Mouse (Mus musculus) MEL (cell line): Measurements from ENCODE around the gene Klf13. TPM values are rescaled to one million over a fixed set of nuclear protein-coding genes. Genes with fewer than 3 reads are reported as not detected.

Source experiments
- DNase-seq: peaks from one replicate; pipeline ENCODE4 v3.0.0; 2011; ENCODE audit warnings: low read depth, low spot score
- H3K27ac ChIP-seq: 2 replicates; pipeline ENCODE4 v1.5.1; 2012; ENCODE audit warnings: low read depth, mild to moderate bottlenecking, control low read depth, low read length, moderate library complexity; ENCODE audit not compliant: control insufficient read depth
- H3K27me3 ChIP-seq, 2 experiments: fragments of 150-350 bp in 1 of 2; sonication (generic) in 1 of 2; 2 replicates each; pipeline ENCODE4 v1.6.1; 2012; ENCODE audit warnings: low read length in 2 of 2, mild to moderate bottlenecking in 2 of 2, improper control_type of control experiment in 1 of 2, moderate library complexity in 1 of 2; ENCODE audit not compliant: insufficient read depth in 2 of 2, control insufficient read depth in 1 of 2
- H3K36me3 ChIP-seq, 2 experiments: 2 replicates each; pipeline ENCODE4 v1.6.1; 2012 to 2014; ENCODE audit warnings: low read length in 2 of 2, improper control_type of control experiment in 1 of 2, inconsistent platforms in 1 of 2, mild to moderate bottlenecking in 1 of 2; ENCODE audit not compliant: insufficient read depth in 2 of 2, control insufficient read depth in 1 of 2
- H3K4me1 ChIP-seq, 2 experiments: fragments of 150-350 bp in 1 of 2; sonication (generic) in 1 of 2; 2 replicates each; pipeline ENCODE4 v1.6.1; 2012; ENCODE audit warnings: low read length in 2 of 2, improper control_type of control experiment in 1 of 2, mild to moderate bottlenecking in 1 of 2; ENCODE audit not compliant: insufficient read depth in 2 of 2, control insufficient read depth in 1 of 2
- H3K4me3 ChIP-seq, 2 experiments: fragments of 150-350 bp in 1 of 2; sonication (generic) in 1 of 2; 2 replicates each; pipeline ENCODE4 v1.5.1; 2012; ENCODE audit warnings: low read depth in 2 of 2, low read length in 2 of 2, mild to moderate bottlenecking in 2 of 2, moderate library complexity in 2 of 2, control low read depth in 1 of 2, improper control_type of control experiment in 1 of 2; ENCODE audit not compliant: control insufficient read depth in 1 of 2, insufficient read depth in 1 of 2
- H3K79me2 ChIP-seq: 2 replicates; pipeline ENCODE4 v1.6.1; 2012; ENCODE audit warnings: mild to moderate bottlenecking, low read length, moderate library complexity; ENCODE audit not compliant: control insufficient read depth, poor library complexity, insufficient read depth
- H3K9ac ChIP-seq: 2 replicates; pipeline ENCODE4 v1.6.1; 2012; ENCODE audit warnings: low read depth, mild to moderate bottlenecking, control low read depth, low read length, moderate library complexity; ENCODE audit not compliant: control insufficient read depth, poor library complexity, severe bottlenecking
- H3K9me3 ChIP-seq: fragments of 150-350 bp; sonication (generic); replicated peaks from 2 replicates; pipeline ENCODE4 v1.6.1; 2012; ENCODE audit warnings: mild to moderate bottlenecking, low read length, improper control_type of control experiment, moderate library complexity; ENCODE audit not compliant: insufficient read depth
- BHLHE40 ChIP-seq: IDR thresholded peaks from 2 replicates; pipeline ENCODE4 v1.6.1; 2012; ENCODE audit warnings: low read depth, mild to moderate bottlenecking, inconsistent platforms, low read length, improper control_type of control experiment, borderline replicate concordance
- CHD1 ChIP-seq: IDR thresholded peaks from 2 replicates; pipeline ENCODE4 v1.6.1; 2012; ENCODE audit warnings: low read depth, mild to moderate bottlenecking, inconsistent platforms, low read length, improper control_type of control experiment
- CHD2 ChIP-seq: IDR thresholded peaks from 2 replicates; pipeline ENCODE4 v1.6.1; 2011; ENCODE audit warnings: low read length, improper control_type of control experiment
- CTCF ChIP-seq, 3 experiments: IDR thresholded peaks in 2 of 3; conservative IDR thresholded peaks in 1 of 3; 2 replicates each; pipeline ENCODE4 v1.5.1; 2011 to 2012; ENCODE audit warnings: low read length in 3 of 3, low read depth in 2 of 3, mild to moderate bottlenecking in 2 of 3, improper control_type of control experiment in 1 of 3, inconsistent platforms in 1 of 3, mixed read lengths in 1 of 3, moderate library complexity in 1 of 3; ENCODE audit not compliant: control insufficient read depth in 1 of 3, insufficient read depth in 1 of 3, poor library complexity in 1 of 3, severe bottlenecking in 1 of 3
- E2F4 ChIP-seq: IDR thresholded peaks from 2 replicates; pipeline ENCODE4 v1.6.1; 2011; ENCODE audit warnings: low read depth, low read length, improper control_type of control experiment, borderline replicate concordance
- EP300 ChIP-seq, 2 experiments: IDR thresholded peaks; 2 replicates each; pipeline ENCODE4 v1.6.1; 2011; ENCODE audit warnings: improper control_type of control experiment in 2 of 2, low read length in 2 of 2, low read depth in 1 of 2, mild to moderate bottlenecking in 1 of 2
- ETS1 ChIP-seq: IDR thresholded peaks from 2 replicates; pipeline ENCODE4 v1.6.1; 2012; ENCODE audit warnings: low read depth, mild to moderate bottlenecking, inconsistent platforms, low read length, improper control_type of control experiment, moderate library complexity
- GABPA ChIP-seq: IDR thresholded peaks from 2 replicates; pipeline ENCODE4 v1.6.1; 2012; ENCODE audit warnings: low read depth, mild to moderate bottlenecking, inconsistent platforms, low read length, improper control_type of control experiment, moderate library complexity
- GATA1 ChIP-seq: IDR thresholded peaks from 2 replicates; pipeline ENCODE4 v1.6.1; 2011; ENCODE audit warnings: low read depth, low read length, improper control_type of control experiment
- HCFC1 ChIP-seq: IDR thresholded peaks from 2 replicates; pipeline ENCODE4 v1.6.1; 2012; ENCODE audit warnings: low read depth, mild to moderate bottlenecking, inconsistent platforms, low read length, improper control_type of control experiment, moderate library complexity
- KAT2A ChIP-seq: conservative IDR thresholded peaks from 2 replicates; pipeline ENCODE4 v1.6.1; 2012; ENCODE audit warnings: low read depth, low read length, improper control_type of control experiment, inconsistent platforms
- MAZ ChIP-seq: IDR thresholded peaks from 2 replicates; pipeline ENCODE4 v1.6.1; 2012; ENCODE audit warnings: low read depth, mild to moderate bottlenecking, inconsistent platforms, low read length, improper control_type of control experiment
- MYB ChIP-seq: IDR thresholded peaks from 2 replicates; pipeline ENCODE4 v1.6.1; 2011; ENCODE audit warnings: mild to moderate bottlenecking, low read depth, low read length, improper control_type of control experiment
- NRF1 ChIP-seq: IDR thresholded peaks from 2 replicates; pipeline ENCODE4 v1.6.1; 2014; ENCODE audit warnings: low read depth, mild to moderate bottlenecking, inconsistent platforms, low read length, improper control_type of control experiment, moderate library complexity; ENCODE audit not compliant: poor library complexity, insufficient read depth, severe bottlenecking
- POLR2A ChIP-seq, 2 experiments: IDR thresholded peaks; 2 replicates each; pipeline ENCODE4 v1.6.1; 2011 to 2012; ENCODE audit warnings: low read length in 2 of 2, mild to moderate bottlenecking in 2 of 2, control low read depth in 1 of 2, improper control_type of control experiment in 1 of 2, low read depth in 1 of 2, moderate library complexity in 1 of 2; ENCODE audit not compliant: control insufficient read depth in 1 of 2, insufficient read depth in 1 of 2, poor library complexity in 1 of 2
- POLR2AphosphoS5 ChIP-seq: IDR thresholded peaks from 2 replicates; pipeline ENCODE4 v1.6.1; 2012; ENCODE audit warnings: low read depth, borderline replicate concordance, mild to moderate bottlenecking, inconsistent platforms, low read length, moderate library complexity, mixed read lengths
- SIN3A ChIP-seq: IDR thresholded peaks from 2 replicates; pipeline ENCODE4 v1.6.1; 2012; ENCODE audit warnings: low read length, improper control_type of control experiment, inconsistent platforms
- TCF12 ChIP-seq: IDR thresholded peaks from 2 replicates; pipeline ENCODE4 v1.6.1; 2014; ENCODE audit warnings: low read depth, mild to moderate bottlenecking, inconsistent platforms, low read length, improper control_type of control experiment, moderate library complexity
- UBTF ChIP-seq: IDR thresholded peaks from 2 replicates; pipeline ENCODE4 v1.6.1; 2012; ENCODE audit warnings: low read depth, mild to moderate bottlenecking, inconsistent platforms, low read length, improper control_type of control experiment, moderate library complexity, borderline replicate concordance; ENCODE audit not compliant: insufficient read depth
- USF1 ChIP-seq: IDR thresholded peaks from 2 replicates; pipeline ENCODE4 v1.6.1; 2014; ENCODE audit warnings: low read depth, mild to moderate bottlenecking, inconsistent platforms, low read length, improper control_type of control experiment, moderate library complexity
- USF2 ChIP-seq, 2 experiments: IDR thresholded peaks; 2 replicates each; pipeline ENCODE4 v1.6.1; 2011 to 2012; ENCODE audit warnings: improper control_type of control experiment in 2 of 2, low read length in 2 of 2, borderline replicate concordance in 1 of 2, inconsistent platforms in 1 of 2, low read depth in 1 of 2, mild to moderate bottlenecking in 1 of 2; ENCODE audit not compliant: insufficient read depth in 1 of 2
- ZKSCAN1 ChIP-seq: IDR thresholded peaks from 2 replicates; pipeline ENCODE4 v1.6.1; 2012; ENCODE audit warnings: low read depth, mild to moderate bottlenecking, inconsistent platforms, low read length, improper control_type of control experiment, moderate library complexity
- ZMIZ1 ChIP-seq: IDR thresholded peaks from 2 replicates; pipeline ENCODE4 v1.6.1; 2012; ENCODE audit warnings: low read depth, mild to moderate bottlenecking, inconsistent platforms, low read length, improper control_type of control experiment, moderate library complexity
- polyA plus RNA-seq, 2 experiments: library from polyadenylated mRNA; stranded (reverse) in 1 of 2; unstranded in 1 of 2; fragments of >175 nt in 1 of 2; fragments of >200 nt in 1 of 2; gene quantifications; 2 replicates each; pipeline versions ENCODE4 v1.2.1 to v1.2.4; 2012; ENCODE audit warnings: low replicate concordance in 2 of 2, low read depth in 1 of 2; ENCODE audit not compliant: insufficient read length in 2 of 2, insufficient read depth in 1 of 2, missing spikeins in 1 of 2
- total RNA-seq: library from RNA; depleted of rRNA; stranded (reverse); fragments of 300-350 nt; gene quantifications from 2 replicates; pipeline ENCODE4 v1.2.3, GENCODE M21; 2012

Gene Klf13
- total and polyA plus RNA-seq, 3 experiments: 21.6 to 118 (median 26.9) TPM

DNA sequence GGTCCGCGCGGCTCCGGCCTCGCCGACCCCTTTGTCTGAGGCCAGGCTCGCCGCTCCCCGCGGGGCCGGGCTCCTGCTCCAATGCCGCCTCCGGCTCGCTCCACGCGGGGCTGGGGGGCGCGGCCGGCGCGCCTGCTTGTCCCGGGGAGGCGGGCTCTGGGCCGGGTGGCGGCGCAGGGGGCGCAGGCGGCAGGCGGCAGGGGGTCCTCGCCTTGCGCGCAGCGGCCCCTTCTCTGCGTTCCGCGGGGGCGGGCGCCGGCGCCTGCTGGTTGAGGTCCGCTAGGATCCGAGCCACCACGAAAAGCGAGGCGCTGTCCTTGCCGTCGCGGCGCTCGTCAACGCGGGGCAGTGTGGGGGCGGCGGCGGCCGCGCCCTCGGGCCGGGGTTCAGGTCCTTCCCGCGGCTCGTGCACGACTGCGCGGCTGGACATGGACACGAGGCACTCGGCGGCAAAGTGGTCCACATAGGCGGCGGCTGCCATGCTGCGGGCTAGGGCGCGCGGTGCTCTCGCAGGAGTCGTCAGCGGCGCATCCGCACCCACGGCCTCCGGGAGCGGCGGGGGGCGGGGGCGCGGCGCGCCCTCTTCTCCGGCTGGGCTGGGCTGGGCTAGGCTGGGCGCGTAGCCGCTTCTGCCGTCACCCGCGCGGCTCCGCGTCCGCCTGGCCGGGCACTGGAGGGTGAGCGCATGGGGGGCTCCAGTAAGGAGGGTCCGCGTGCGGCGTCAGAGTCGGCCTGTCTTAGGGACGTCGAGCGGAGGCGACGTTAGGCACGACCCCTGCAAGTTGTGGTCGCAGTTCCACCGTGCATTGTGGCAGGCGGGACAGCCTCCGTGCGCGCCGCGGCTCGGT, 425 bp downstream of the Klf13 start (continued):
- TF ChIP-seq E2F4 (no peak), ZMIZ1 (no peak), CTCF (IDR thresholded peaks at IDR 0.05 in 2 of 3, conservative IDR thresholded peaks at IDR 0.05 in 1 of 3; ENCODE audit: control insufficient read depth in 1 of 3, insufficient read depth in 1 of 3, low read depth in 2 of 3, low read length in 3 of 3, poor library complexity in 1 of 3, severe bottlenecking in 1 of 3) (no peak)

DNA sequence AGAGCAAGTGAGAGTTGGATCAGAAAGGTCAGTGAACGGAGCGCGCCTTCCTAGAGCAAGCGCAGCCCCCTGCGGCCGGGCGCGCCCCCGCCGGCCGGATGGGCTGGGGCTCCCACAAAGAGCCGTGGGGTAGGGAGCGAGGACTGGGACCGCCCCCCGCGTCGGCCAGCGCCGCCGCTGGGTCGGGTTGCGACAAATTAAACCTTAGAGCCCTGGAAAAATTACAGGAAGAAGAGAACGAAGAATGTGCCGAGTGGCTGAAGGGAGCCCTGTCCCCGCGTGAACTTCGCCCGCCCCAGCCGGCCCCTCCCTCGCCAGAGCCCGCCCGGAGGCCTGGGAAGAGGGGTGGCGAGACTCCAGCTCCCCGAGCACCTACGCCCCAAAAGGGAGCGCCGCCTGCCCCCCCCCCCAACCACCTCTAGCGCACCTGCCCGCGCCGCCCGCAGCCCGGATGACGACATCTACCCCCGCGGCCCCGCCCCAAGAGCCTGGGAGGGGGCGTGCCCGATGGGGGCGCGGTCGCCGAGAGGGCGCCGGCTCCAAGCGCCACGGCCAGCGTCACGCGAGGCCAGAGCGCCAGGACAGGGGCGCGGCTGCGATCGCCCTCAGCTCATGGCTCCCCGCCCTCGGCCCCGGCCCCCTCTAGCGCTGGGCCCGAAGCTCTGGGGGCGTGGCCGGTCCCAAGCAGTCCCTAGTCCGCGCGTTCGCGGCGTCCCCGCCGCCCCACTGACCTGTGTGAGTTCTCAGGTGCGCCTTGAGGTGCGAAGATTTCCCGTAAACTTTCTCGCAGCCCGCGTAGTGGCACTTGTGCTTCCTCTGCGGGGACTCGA, 1.3 kb downstream of the Klf13 start:
- Histone ChIP-seq H3K27ac (peak overlapping the region; percentile 89), H3K4me3 (peak overlapping the region; percentile 77 to 96), H3K9ac (peak overlapping the region; percentile 85), H3K27me3 (no peaks in the 10 kb centered on the region), H3K79me2 (peaks cover 56% of the 10 kb centered on the region), H3K36me3 (peaks cover 0 to 38% of the 10 kb centered on the region in 2 experiments; a peak in 2 of 4 replicates), H3K9me3 (no peaks in the 10 kb centered on the region), H3K4me1 (peaks cover 36 to 39% of the 10 kb centered on the region in 2 experiments)
- peak; percentile 88 for DNase-seq
- TF ChIP-seq POLR2AphosphoS5 (no peak), GABPA (no peak), KAT2A (no peak), EP300 (IDR thresholded peaks at IDR 0.05; ENCODE audit: low read depth in 1 of 2, low read length in 2 of 2) (no peak), MAZ (peak; percentile 57; the same call in 1 of the 2 replicates), CHD1 (no peak), ZMIZ1 (0 out of 2 replicates have a peak, but pooled peaks have one; percentile 5), HCFC1 (no peak), POLR2A (IDR thresholded peaks at IDR 0.05; ENCODE audit: control insufficient read depth in 1 of 2, insufficient read depth in 1 of 2, low read depth in 1 of 2, low read length in 2 of 2, poor library complexity in 1 of 2) (peak; percentile 16 to 33; a peak in 1 of 4 replicates), USF1 (0 out of 2 replicates have a peak, but pooled peaks have one; percentile 1), MYB (no peak), ZKSCAN1 (no peak), CHD2 (no peak), SIN3A (no peak), USF2 (IDR thresholded peaks at IDR 0.05; ENCODE audit: borderline replicate concordance in 1 of 2, insufficient read depth in 1 of 2, low read depth in 1 of 2, low read length in 2 of 2) (no peak), UBTF (0 out of 2 replicates have a peak, but pooled peaks have one; percentile 27), NRF1 (0 out of 2 replicates have a peak, but pooled peaks have one; percentile 42), TCF12 (0 out of 2 replicates have a peak, but pooled peaks have one; percentile 21), GATA1 (no peak), BHLHE40 (peak; percentile 45; the same call in 1 of the 2 replicates), ETS1 (peak; percentile 76)
